Mouse (Mus musculus): ENCODE measurements around the gene Nav2. TPM values are rescaled to one million over a fixed set of nuclear protein-coding genes. Genes with fewer than 3 reads are reported as not detected.

Gene Nav2
- total RNA-seq (2014; rRNA removed) (44.0 and 46.9 TPM in 2 replicates), polyA plus RNA-seq (2015; fragmentation: Nextera tagmentation; extraction: Ambion mirVana) (8.5 and 16.3 TPM in 2 replicates)

DNA sequence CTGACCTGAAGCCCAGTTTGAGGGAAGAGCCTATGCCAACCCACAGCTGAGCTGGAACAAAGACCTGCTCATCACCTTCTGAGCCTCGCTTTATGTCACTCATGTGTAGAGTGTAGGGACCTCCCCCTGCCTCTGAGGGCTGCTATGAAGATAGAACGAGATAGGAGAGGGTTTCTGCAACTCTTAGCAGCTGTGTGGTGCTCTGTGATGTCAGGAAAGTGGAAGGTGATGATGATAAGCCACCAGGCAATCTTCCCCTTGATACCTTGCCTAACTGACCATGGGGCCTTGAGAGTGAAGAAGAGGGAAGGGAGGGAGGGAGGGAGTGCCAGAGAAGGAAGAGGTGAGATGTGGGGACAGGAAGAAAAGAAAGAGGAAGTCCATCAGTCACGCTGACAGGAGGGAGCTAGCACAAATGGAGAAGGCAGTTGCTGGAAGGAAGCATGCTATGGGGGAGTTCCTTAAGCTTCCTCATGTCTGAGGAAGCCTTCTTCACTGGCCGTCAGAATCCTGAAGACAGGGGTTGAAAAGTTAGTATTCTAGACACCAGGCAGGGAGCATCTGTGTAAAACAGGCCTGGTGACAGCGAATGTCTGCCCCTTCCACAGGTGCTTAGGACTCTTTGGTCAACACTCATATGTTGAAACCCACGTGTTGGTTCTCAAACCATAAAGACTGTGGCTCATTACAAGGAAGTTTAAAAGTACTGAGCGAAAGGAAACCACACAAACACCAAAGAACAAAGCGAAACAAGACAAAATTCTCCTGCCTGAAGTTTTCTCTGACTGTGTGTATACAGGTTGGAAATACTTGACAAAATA is at the start of gene Nav2:
TSS of gene Nav2 (plus strand) at position 196 of the 821 bp plus-strand sequence.
- WGBS = 69% methylated on average over 8 of the region's 8 CpGs
- no peak for ATAC-seq

DNA sequence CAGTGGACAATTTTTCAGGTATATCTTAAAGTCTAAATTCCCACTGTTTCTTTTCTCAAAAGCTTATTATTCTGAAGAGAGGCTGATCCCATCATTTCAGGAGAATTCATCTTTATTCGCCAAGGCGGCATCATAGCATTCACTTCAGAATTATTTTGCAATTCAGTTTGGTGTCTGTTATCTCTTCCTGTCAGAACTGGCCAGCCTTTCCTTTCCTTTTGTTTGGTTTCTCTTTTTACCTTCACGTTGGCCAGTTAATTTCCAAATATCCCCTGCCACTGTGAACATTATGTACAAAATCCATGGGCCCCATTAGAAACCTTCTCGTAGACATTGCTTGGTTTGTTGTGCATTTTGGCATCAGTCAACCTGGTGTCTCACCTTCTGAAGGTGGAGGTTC is 49.2 kb upstream of the Nav2 start:
- no peak overlapping the region for H3K9ac ChIP-seq

More for the DNA sequence above, at the start of gene Nav2:
- no peak for DNase-seq
- H3K4me2 ChIP-seq (ENCODE audit: low read depth) = no peak within 1 kb of the TSS
- no peaks in the 10 kb centered on the region for H3K36me3 ChIP-seq (ENCODE audit: insufficient read depth)
- 0 out of 2 replicates have a peak, but pooled peaks cover 6% of the 10 kb centered on the region for H3K4me1 ChIP-seq (ENCODE audit: insufficient read depth)
- no peak within 1 kb of the TSS for H3K4me3 ChIP-seq (ENCODE audit: low read depth, low read length)
- TF ChIP-seq CTCF (IDR thresholded peaks at IDR 0.05; ENCODE audit: low read depth) = no peak
- H3K27me3 ChIP-seq (ENCODE audit: insufficient read depth, low read length) = no peaks in the 10 kb centered on the region
- no peak within 1 kb of the TSS for H3K9ac ChIP-seq
- H3K27ac ChIP-seq (ENCODE audit: low read depth, low read length) = no peak within 1 kb of the TSS
- no peaks in the 10 kb centered on the region for H3K9me3 ChIP-seq (ENCODE audit: low read length)

DNA sequence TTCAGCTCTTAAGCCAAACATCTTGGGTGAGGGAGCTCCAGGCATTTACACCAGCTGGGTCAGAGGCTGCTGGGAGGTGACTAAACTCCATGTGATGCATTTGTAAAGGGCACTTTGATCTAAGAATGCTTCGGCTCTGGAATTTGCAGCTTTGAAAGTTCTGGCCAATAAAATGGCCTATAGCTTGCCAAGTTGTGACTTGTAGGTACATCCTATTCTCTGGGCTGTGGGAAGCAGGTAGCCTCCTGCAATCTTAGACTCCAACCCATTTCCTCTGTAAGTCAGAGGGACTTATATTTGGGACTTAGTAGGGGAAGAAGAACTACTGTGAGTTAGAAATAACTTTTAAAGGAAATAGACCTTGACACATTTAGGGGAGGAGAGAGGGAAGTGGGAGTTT is 47.6 kb upstream of the Nav2 start:
- no peak overlapping the region for H3K4me3 ChIP-seq (ENCODE audit: low read depth, low read length)
- 73% methylated on average over 1 of the region's 1 CpGs for WGBS
- H3K9ac ChIP-seq = no peak overlapping the region
- no peak overlapping the region for H3K4me2 ChIP-seq (ENCODE audit: low read depth)
- ATAC-seq (no peak), DNase-seq (no peak)
- H3K36me3 ChIP-seq (ENCODE audit: insufficient read depth) = no peaks in the 10 kb centered on the region
- no peak for TF ChIP-seq CTCF (IDR thresholded peaks at IDR 0.05; ENCODE audit: low read depth)
- H3K4me1 ChIP-seq (ENCODE audit: insufficient read depth) = no peaks in the 10 kb centered on the region
- H3K27me3 ChIP-seq (ENCODE audit: insufficient read depth, low read length) = no peaks in the 10 kb centered on the region
- H3K9me3 ChIP-seq (ENCODE audit: low read length) = no peaks in the 10 kb centered on the region
- H3K27ac ChIP-seq (ENCODE audit: low read depth, low read length) = no peak overlapping the region

More for the DNA sequence above, 49.2 kb upstream of the Nav2 start:
- Histone ChIP-seq H3K27ac (ENCODE audit: low read depth, low read length) (no peak overlapping the region), H3K4me1 (ENCODE audit: insufficient read depth) (no peaks in the 10 kb centered on the region), H3K27me3 (ENCODE audit: insufficient read depth, low read length) (no peaks in the 10 kb centered on the region), H3K4me2 (ENCODE audit: low read depth) (no peak overlapping the region), H3K9me3 (ENCODE audit: low read length) (no peaks in the 10 kb centered on the region), H3K36me3 (ENCODE audit: insufficient read depth) (no peaks in the 10 kb centered on the region), H3K4me3 (ENCODE audit: low read depth, low read length) (no peak overlapping the region)
- no peak for TF ChIP-seq CTCF (IDR thresholded peaks at IDR 0.05; ENCODE audit: low read depth)
- WGBS = 90% methylated on average over 4 of the region's 4 CpGs
- no peak for DNase-seq
- ATAC-seq = no peak

DNA sequence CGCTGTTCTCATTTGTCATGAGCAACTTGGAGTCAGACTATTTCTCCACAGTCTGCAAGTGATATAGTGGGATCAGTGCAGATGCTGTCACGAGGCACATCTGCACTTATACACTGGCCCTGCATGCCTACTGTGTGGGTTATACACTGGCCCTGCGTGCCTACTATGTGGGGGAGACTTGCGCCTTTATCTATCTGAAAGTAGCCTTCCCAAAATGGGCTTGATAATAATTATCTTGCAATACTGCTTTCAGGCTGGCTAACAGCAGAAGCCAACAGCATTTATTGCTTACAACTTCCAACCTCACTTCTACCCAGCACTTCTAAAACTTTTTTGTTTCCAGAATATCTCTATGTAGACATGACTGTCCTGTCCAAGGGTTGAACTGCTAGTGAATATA is 46.7 kb upstream of the Nav2 start:
- Histone ChIP-seq H3K4me2 (ENCODE audit: low read depth) (no peak overlapping the region), H3K9me3 (ENCODE audit: low read length) (no peaks in the 10 kb centered on the region), H3K9ac (no peak overlapping the region), H3K4me1 (ENCODE audit: insufficient read depth) (no peaks in the 10 kb centered on the region), H3K36me3 (ENCODE audit: insufficient read depth) (no peaks in the 10 kb centered on the region), H3K27me3 (ENCODE audit: insufficient read depth, low read length) (no peaks in the 10 kb centered on the region), H3K4me3 (ENCODE audit: low read depth, low read length) (no peak overlapping the region), H3K27ac (ENCODE audit: low read depth, low read length) (no peak overlapping the region)
- 95% methylated on average over 4 of the region's 4 CpGs for WGBS
- DNase-seq = no peak
- TF ChIP-seq CTCF (IDR thresholded peaks at IDR 0.05; ENCODE audit: low read depth) = no peak
- no peak for ATAC-seq

DNA sequence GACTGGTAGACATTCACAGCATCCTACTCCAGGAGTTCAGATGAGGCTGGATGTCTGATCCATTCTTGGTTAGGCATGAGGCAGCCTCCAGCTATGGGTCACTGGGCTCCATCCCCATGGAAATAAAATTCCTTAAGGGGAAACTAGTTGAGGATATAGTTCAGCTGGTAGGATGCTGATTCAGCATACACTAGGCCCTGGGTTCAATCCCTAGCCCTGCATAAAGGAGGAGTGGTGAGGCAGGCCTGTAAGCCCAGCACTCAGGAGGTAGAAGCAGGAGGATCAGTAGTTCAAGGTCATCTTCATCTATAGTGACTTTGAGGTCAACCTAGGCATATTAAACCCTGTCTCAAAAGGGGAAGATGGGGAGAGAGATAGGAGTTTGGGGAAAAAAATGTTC is 44.3 kb upstream of the Nav2 start:
- H3K9me3 ChIP-seq (ENCODE audit: low read length) = no peaks in the 10 kb centered on the region
- no peaks in the 10 kb centered on the region for H3K4me1 ChIP-seq (ENCODE audit: insufficient read depth)
- no peak overlapping the region for H3K9ac ChIP-seq
- H3K4me2 ChIP-seq (ENCODE audit: low read depth) = no peak overlapping the region
- ATAC-seq = no peak
- H3K36me3 ChIP-seq (ENCODE audit: insufficient read depth) = no peaks in the 10 kb centered on the region
- TF ChIP-seq CTCF (IDR thresholded peaks at IDR 0.05; ENCODE audit: low read depth) = no peak
- H3K27me3 ChIP-seq (ENCODE audit: insufficient read depth, low read length) = no peaks in the 10 kb centered on the region
- DNase-seq = no peak
- no peak overlapping the region for H3K27ac ChIP-seq (ENCODE audit: low read depth, low read length)
- no peak overlapping the region for H3K4me3 ChIP-seq (ENCODE audit: low read depth, low read length)

DNA sequence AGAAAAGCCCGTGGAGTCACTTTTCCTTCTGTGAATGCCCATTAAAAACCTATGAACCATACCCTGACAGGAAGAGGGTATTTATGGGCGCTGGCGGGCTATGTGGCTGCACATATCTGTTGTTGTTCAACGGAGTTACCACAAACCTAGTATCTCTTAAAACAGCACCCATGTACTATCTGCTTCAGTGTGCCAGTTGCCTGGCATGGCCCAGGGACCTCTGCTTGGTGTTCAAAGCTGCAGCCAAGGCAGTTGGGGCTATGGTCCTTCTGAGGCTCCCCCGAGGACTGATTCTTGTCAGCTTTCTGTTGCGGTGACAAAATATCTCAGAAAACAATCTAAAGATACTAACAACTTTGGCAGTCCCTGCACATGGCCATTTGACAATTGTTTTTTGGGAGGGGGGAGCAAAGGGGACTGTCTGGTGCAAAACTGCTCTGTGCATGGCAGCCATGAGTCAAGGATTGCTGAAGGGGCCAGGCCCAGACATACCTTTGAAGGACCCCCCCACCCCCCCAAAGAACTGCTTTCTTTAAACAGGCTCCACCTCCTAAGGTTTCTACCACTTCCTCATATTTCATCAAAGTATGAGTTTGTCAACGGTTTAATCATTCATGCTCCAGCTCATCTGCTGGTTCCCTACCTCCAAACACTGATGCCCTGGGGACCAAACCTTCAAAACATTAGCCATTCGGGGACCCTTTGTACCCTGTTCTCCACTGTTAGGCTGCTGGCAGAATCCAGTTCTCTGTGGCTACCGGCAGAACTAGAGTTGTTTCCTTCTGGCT is 43.7 kb upstream of the Nav2 start:
- Histone ChIP-seq H3K4me3 (ENCODE audit: low read depth, low read length) (no peak overlapping the region), H3K4me2 (ENCODE audit: low read depth) (no peak overlapping the region), H3K9me3 (ENCODE audit: low read length) (no peaks in the 10 kb centered on the region), H3K27ac (ENCODE audit: low read depth, low read length) (no peak overlapping the region), H3K4me1 (ENCODE audit: insufficient read depth) (no peaks in the 10 kb centered on the region), H3K27me3 (ENCODE audit: insufficient read depth, low read length) (no peaks in the 10 kb centered on the region), H3K36me3 (ENCODE audit: insufficient read depth) (no peaks in the 10 kb centered on the region), H3K9ac (no peak overlapping the region)
- 91% methylated on average over 9 of the region's 9 CpGs for WGBS
- TF ChIP-seq CTCF (IDR thresholded peaks at IDR 0.05; ENCODE audit: low read depth) = no peak
- no peak for ATAC-seq
- no peak for DNase-seq

DNA sequence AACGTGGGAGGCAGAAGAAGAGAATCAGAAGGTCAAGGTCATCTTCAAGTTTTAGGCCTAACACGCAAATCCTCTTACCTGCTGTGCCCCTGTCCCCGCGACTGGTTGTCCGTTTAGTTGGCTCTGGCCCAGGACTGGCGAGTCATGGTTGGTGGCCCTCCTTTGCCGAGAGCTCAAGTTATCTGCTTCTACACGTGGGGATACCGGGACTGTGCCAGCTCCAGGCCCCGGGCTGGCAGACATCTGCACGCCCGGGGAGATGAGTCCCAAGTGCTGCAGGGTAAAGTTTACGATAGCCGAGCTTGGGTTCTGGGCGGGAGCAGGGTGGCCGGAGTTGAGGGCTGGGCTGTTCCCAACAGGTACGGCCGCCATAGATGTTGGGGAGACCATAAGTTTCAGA is 40.9 kb upstream of the Nav2 start:
- H3K4me1 ChIP-seq (ENCODE audit: insufficient read depth) = no peaks in the 10 kb centered on the region
- no peaks in the 10 kb centered on the region for H3K27me3 ChIP-seq (ENCODE audit: insufficient read depth, low read length)
- H3K4me2 ChIP-seq (ENCODE audit: low read depth) = no peak overlapping the region
- DNase-seq (no peak), ATAC-seq (no peak)
- no peak for TF ChIP-seq CTCF (IDR thresholded peaks at IDR 0.05; ENCODE audit: low read depth)
- no peak overlapping the region for H3K9ac ChIP-seq
- H3K36me3 ChIP-seq (ENCODE audit: insufficient read depth) = no peaks in the 10 kb centered on the region
- WGBS = 89% methylated on average over 18 of the region's 18 CpGs
- no peaks in the 10 kb centered on the region for H3K9me3 ChIP-seq (ENCODE audit: low read length)
- no peak overlapping the region for H3K4me3 ChIP-seq (ENCODE audit: low read depth, low read length)
- H3K27ac ChIP-seq (ENCODE audit: low read depth, low read length) = no peak overlapping the region
